ENCODE assay signal across 8 mouse cellular contexts in the genomic region with DNA sequence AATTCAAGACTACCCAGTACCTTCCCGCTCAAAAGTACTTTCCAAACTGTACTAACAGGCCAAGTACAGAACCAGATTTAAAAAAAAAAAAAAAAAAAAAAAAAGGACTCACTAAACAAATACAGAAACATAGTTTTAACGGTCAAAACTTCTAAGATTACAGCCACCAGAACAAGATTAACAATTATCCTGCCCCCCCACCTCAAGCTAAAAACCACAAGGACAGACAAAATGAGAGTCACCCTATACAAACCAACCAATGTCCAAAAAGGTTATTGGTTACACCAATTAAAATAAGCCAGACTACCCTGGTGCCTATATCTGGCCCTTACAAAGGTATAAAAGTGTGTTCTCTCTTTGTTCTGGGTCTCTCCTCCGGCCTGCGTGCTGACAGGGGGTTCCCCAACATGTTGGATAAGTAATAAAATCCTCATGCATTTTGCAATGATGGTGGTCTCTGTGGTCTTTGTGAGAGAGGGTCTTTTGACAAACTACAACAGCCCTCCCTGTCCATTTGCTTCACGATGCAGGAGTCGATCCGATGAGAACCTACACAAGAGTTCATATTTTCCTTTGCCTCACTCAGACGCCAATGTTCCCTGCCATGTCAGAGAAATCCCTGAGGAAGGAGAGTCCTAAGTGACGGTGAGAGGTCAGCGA. TPM values are rescaled to one million over a fixed set of nuclear protein-coding genes. Genes with fewer than 3 reads are reported as not detected.
DNase-seq lines count a peak whose midpoint lies in the region; ATAC-seq and TF ChIP-seq lines count a peak whose summit lies in the region.

No protein-coding gene starts in this region.

- H3K4me3 ChIP-seq in heart, postnatal 0 days (ENCODE audit: low read depth, low read length): no peak overlapping the region
- H3K4me3 ChIP-seq in G1E (ENCODE audit: low read depth, low read length): peak overlapping the region; percentile 63; the same call in 1 of the 2 replicates
- no peak overlapping the region for H3K4me3 ChIP-seq in forebrain, embryonic 15.5 days
- H3K4me3 ChIP-seq in liver, postnatal 0 days (ENCODE audit: low read depth, low read length): no peak overlapping the region

- DNase-seq in heart, postnatal 0 days (ENCODE audit: low spot score): no peak
- DNase-seq in heart, adult 9 months (ENCODE audit: low spot score in 2 of 2): no peak
- no peak for DNase-seq in G1E (ENCODE audit: low spot score)
- no peak for DNase-seq in liver, postnatal 0 days
- DNase-seq in cerebellum, adult 11-12 months: no peak
- no peak for DNase-seq in left cerebral cortex, adult 9 months (ENCODE audit: low spot score in 2 of 2)
- DNase-seq in frontal cortex, postnatal 36 days (ENCODE audit: low spot score in 2 of 2): no peak

- no peak for ATAC-seq in heart, postnatal 0 days (ENCODE audit: insufficient read depth, low read depth)
- ATAC-seq in G1E (ENCODE audit: extremely low read depth, insufficient number of reproducible peaks, low FRiP score, poor library complexity, severe bottlenecking): no peak
- no peak for ATAC-seq in forebrain, embryonic 15.5 days (replicated peaks)
- no peak for ATAC-seq in liver, postnatal 0 days

- no peak for TF ChIP-seq EP300 in heart, postnatal 0 days (IDR thresholded peaks at IDR 0.05; ENCODE audit: low read depth)
- TF ChIP-seq EP300 in liver, postnatal 0 days (IDR thresholded peaks at IDR 0.05; ENCODE audit: low read depth): no peak

- H3K27ac ChIP-seq in heart, postnatal 0 days (ENCODE audit: low read depth): peak overlapping the region; percentile 84
- peak overlapping the region; percentile 84 for H3K27ac ChIP-seq in forebrain, embryonic 15.5 days (replicated peaks)
- H3K27ac ChIP-seq in liver, postnatal 0 days (ENCODE audit: low read depth): peak overlapping the region; percentile 83

- no peaks in the 10 kb centered on the region for H3K27me3 ChIP-seq in heart, postnatal 0 days (ENCODE audit: control insufficient read depth, insufficient read depth, low read length)
- no peaks in the 10 kb centered on the region for H3K27me3 ChIP-seq in G1E (ENCODE audit: insufficient read depth, low read length)
- H3K27me3 ChIP-seq in forebrain, embryonic 15.5 days: no peaks in the 10 kb centered on the region
- H3K27me3 ChIP-seq in liver, postnatal 0 days (ENCODE audit: insufficient read depth, low read length): no peaks in the 10 kb centered on the region

- no peak overlapping the region for H3K4me2 ChIP-seq in heart, postnatal 0 days (ENCODE audit: low read depth, low read length)
- peak overlapping the region; percentile 22 for H3K4me2 ChIP-seq in forebrain, embryonic 15.5 days (replicated peaks)
- H3K4me2 ChIP-seq in liver, postnatal 0 days (ENCODE audit: low read depth, low read length): peak overlapping the region; percentile 66

- peaks cover 22% of the 10 kb centered on the region for H3K4me1 ChIP-seq in heart, postnatal 0 days (ENCODE audit: control insufficient read depth, insufficient read depth)
- H3K4me1 ChIP-seq in G1E (ENCODE audit: insufficient read depth, low read depth, low read length): peaks cover 84% of the 10 kb centered on the region
- H3K4me1 ChIP-seq in forebrain, embryonic 15.5 days: peaks cover 60% of the 10 kb centered on the region
- peaks cover 62% of the 10 kb centered on the region for H3K4me1 ChIP-seq in liver, postnatal 0 days (ENCODE audit: insufficient read depth)

- TF ChIP-seq CTCF in heart, postnatal 0 days (IDR thresholded peaks at IDR 0.05; ENCODE audit: low read depth): no peak
- TF ChIP-seq CTCF in G1E (IDR thresholded peaks at IDR 0.05; ENCODE audit: low read depth, low read length): no peak
- no peak for TF ChIP-seq CTCF in liver, postnatal 0 days (IDR thresholded peaks at IDR 0.05; ENCODE audit: low read depth)

- WGBS in heart, postnatal 0 days: 81% methylated on average over 10 of the region's 10 CpGs
- 13% methylated on average over 10 of the region's 10 CpGs for WGBS in forebrain, embryonic 15.5 days
- 66% methylated on average over 10 of the region's 10 CpGs for WGBS in liver, postnatal 0 days (ENCODE audit: insufficient replicate concordance)

- no peaks in the 10 kb centered on the region for H3K9me3 ChIP-seq in heart, postnatal 0 days (replicated peaks; ENCODE audit: control insufficient read depth, low read length)
- H3K9me3 ChIP-seq in G1E (replicated peaks): no peaks in the 10 kb centered on the region
- no peaks in the 10 kb centered on the region for H3K9me3 ChIP-seq in forebrain, embryonic 15.5 days
- H3K9me3 ChIP-seq in liver, postnatal 0 days (ENCODE audit: low read length): no peaks in the 10 kb centered on the region

- H3K9ac ChIP-seq in heart, postnatal 0 days (replicated peaks; ENCODE audit: low read depth, low read length): no peak overlapping the region
- 0 out of 2 replicates have a peak overlapping the region, but pooled peaks have one; percentile 9 for H3K9ac ChIP-seq in forebrain, embryonic 15.5 days (replicated peaks)
- peak overlapping the region; percentile 51 for H3K9ac ChIP-seq in liver, postnatal 0 days (replicated peaks)

- H3K36me3 ChIP-seq in heart, postnatal 0 days (replicated peaks; ENCODE audit: control insufficient read depth, insufficient read depth, low read length): no peaks in the 10 kb centered on the region
- H3K36me3 ChIP-seq in G1E (replicated peaks): peaks cover 36% of the 10 kb centered on the region
- no peaks in the 10 kb centered on the region for H3K36me3 ChIP-seq in forebrain, embryonic 15.5 days
- no peaks in the 10 kb centered on the region for H3K36me3 ChIP-seq in liver, postnatal 0 days (replicated peaks; ENCODE audit: insufficient read depth, low read length)

RNA-seq across cellular contexts. Expression of gene Pitpnc1, which starts 54.5 kb away (rescaled TPM):
- total RNA-seq in heart, postnatal 0 days (2014; rRNA removed; ENCODE audit: low replicate concordance): 27.9 and 28.7 TPM in 2 replicates
- 29.2 and 31.6 TPM in 2 replicates for polyA plus RNA-seq in heart, postnatal 0 days (2015; fragmentation: Nextera tagmentation; extraction: Ambion mirVana)
- total RNA-seq in G1E (2014; fragmentation: Nextera tagmentation) (53.5 and 54.8 TPM in 2 replicates), G1E (2017) (27.9 and 31.5 TPM in 2 replicates)
- polyA plus RNA-seq in G1E (2012): 9.9 and 10.1 TPM in 2 replicates
- polyA plus RNA-seq in forebrain, embryonic 15.5 days (2015; fragmentation: Nextera tagmentation; extraction: Ambion mirVana): 43.4 and 46.7 TPM in 2 replicates
- polyA plus RNA-seq in liver, postnatal 0 days (2015; fragmentation: Nextera tagmentation; extraction: Ambion mirVana): 6.8 and 9.1 TPM in 2 replicates
